Mouse (Mus musculus): ENCODE measurements around the gene Nkx2-1.

DNA sequence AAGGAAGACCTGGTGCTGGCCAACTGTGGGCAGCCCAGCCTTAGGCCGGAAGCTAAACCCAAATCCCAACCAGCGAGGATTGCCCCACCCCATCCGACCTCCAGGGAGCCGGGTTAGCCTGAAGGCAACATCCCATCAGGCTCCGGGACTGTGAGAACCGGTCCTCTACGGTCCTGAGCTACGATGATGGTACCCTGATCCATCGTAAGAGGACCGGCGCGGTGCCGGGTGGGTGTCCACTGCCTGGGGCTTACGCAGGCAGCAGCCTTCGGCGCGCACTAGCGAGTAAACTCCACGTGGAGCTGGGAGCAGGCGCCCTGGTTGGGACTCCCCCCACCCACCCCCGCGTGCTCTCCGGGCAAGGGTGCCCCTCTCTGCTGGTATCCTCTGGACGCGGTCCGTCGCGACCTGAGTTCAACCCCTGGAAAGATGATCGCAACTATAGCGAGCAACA is 16.9 kb downstream of the Nkx2-1 start:
- TF ChIP-seq CTCF (IDR thresholded peaks at IDR 0.05; ENCODE audit: low read depth) (no peak), EP300 (IDR thresholded peaks at IDR 0.05; ENCODE audit: low read depth) (no peak)
